Mouse (Mus musculus) retina, postnatal 7 days (tissue): Measurements from ENCODE around the gene Ctdsp2.

Source experiments
- DNase-seq: peaks from one replicate; pipeline ENCODE4 v3.0.0-alpha.2; 2012; ENCODE audit warnings: low read depth, low spot score

The Ctdsp2 gene

DNA sequence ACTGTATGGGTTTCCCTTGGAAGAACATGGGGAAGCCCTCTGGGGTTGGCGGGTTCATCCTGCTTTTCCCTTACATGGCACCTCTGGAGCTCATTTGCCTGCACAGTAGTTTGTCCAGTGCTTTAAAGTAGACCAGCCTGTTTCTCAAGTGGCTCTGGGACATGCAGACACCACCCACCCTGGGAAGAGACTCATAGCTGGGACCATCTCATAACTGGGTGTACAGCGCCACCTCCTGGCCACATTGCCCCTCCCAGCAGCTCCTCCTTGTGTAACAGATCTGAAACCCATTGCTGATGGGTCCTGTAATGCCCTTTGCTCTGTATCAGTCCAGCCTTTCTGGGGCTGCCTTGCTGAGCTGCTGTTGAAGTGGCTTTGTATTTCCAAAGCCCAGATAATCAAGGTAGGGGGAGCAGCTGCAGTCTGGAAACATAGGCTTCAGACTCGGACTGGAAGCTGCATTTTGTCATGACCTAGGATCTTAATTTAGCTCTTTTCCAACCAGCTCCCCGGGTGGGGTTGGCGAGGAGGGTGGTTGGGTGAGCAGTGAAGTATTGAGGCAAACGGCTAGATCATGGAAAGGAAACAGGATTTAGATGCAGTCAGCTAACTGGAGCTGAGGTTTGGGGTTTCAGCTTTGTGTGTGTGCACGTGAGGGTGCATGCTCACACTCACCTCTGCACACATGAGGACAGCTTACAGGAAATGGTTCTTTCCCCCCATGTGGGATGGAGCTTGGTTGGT lies 12.0 kb downstream of the Ctdsp2 start:
- DNase-seq: peak; percentile 78

DNA sequence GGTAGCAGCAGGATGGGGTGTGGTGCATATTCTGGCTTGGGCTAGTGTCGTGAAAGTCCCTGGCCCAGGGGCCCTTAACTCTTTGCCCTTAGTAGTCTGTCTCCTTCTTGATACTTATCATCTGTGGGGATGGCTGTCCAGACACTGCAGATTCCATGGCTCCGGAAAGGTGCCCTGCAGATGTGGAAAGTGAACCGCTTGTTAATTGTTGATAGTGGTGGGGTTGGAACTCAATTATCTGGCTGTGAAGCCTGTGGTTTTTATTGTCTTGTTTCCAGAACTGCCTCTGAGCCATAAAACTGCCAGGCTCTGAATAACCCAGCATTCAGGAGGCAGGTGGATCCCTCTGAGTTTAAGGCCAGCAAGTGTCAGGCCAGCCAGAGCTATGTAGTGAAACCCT lies 13.2 kb downstream of the Ctdsp2 start:
- no peak for DNase-seq

DNA sequence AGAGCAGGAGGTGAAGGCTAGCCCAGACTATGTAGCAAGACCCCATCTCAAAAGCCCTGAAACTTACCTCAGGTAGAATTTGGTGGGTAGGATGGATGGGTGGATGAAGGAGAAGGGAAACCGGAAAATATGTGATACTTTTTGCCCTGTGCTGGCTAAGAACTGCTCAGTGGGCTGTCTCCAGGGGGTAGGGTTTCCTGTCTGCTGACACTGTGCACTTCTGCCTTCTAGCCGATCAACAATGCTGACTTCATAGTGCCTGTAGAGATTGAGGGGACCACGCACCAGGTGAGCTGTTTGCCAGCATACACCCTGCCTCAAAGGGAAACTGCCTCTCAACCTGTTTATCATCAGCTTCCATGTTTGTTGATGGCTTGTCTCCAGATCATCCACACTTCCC lies 15.1 kb downstream of the Ctdsp2 start:
- DNase-seq: no peak

DNA sequence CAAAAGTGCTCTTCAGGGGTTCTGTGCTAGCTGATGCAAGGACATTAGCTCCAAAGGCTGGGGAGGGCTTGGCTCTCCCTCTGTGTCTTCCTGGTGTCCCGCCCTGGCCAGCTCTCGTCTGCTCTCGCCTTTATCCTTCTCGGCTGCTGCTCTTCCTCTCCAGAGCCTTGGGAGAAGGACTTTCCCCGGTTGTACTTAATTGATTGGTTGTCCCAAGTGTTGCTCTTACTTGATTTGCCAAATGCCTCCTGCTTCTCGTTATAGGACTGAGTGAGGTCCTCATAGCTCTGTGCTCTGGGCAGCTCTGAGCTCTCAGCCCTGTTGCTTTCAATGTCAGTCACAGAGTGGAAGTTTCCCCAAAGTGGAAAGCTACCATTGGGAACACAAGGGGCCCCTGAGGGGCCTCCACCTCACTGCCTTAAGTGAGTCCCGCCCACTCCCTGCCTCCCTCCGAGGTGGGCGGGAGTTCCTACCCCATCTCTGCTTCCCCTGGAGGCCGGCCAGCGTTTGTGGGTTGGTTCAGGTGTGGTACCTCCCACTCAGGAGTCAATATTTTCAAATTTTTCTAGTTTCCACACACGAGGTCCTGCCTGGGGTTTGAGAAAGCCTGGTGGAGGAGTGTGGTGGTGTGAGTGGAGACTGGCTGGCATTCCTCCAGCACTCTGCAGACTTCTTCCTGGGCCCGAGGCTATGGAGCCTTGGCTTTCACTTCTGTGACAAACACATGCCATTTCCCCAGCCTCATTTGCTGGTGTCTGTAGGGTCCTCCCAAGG lies 19.0 kb downstream of the Ctdsp2 start:
- no peak for DNase-seq

DNA sequence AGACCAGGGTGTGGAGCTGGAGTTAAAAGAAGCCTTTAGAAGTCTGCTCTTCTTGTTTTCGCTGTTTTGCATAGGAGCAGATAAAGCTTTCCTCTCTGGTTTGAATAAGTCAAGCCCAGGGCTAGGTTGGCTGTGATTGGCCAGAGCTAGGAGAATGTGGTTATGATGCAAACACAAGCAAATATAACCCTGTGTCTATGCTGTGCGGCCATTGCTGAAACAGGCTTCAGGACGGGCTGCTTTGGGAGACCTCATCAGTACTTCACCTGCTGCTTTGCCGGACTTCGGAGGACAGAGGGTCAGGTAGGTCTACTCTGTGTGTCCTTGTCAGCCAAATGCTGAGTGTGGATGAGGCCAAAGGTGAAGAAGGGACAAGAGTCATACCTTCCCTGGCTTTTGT lies 22.0 kb downstream of the Ctdsp2 start, which contains the start of gene Avil:
Gene Avil, plus strand, starts transcription at position 181 of the 400 bp plus-strand sequence.
- DNase-seq: no peak

DNA sequence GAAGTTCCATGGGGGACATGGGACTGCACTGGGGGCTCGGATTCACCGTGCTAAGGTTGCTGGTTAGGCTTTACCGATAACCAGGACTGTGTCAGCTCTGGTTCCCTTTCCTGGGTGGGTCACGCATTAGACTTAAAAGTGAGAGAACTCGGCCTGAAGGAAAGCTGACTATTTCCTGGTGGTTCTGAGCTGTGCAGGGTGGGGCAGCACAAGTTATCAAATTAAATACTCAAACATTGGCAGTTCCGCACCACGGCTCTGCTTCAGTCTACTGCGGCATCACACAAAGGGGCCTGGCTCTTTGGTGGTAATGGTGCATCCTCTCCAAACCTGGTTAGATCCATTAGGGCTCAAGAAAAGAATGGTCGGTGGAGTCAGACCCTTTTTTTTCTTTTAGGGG lies 22.8 kb downstream of the Ctdsp2 start:
- no peak for DNase-seq

DNA sequence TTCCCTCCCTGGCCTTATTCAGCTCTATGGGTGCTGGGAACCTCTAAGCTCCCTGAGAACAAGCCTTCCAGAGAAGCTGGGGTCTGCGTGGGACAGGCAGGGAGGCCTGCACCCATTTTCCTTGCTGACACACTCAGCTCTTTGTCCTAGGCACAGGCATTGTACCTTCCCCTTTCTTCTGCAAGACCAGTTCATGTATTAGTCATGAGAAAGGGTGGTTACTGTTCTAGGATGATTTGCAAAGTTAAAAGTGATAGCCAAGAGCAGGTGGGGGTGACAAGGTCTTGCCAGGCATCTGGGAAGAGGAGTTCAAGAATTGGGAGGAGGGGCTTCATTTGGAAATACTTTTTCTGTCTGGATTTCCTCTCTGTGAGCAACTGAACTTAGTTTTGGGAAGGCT lies 23.5 kb downstream of the Ctdsp2 start:
- no peak for DNase-seq

DNA sequence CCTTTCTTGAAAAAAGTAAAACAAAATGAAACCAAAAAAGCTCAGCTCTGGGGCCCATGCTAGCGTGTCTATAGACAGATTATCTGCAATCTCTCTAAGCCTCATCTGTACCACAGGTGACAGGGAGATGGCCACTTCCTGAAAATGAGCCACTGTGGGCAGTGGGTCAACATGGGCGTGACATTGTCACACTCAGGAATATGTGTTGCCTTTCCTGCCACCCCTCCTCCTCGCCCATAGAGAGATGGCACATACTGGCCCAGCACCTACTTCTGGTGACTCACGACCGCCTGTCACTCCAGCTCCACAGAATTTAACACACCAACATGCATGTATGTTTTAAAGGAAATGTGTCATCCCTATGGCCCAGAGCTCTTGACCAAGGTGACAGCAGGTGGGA lies 24.2 kb downstream of the Ctdsp2 start:
- DNase-seq: no peak

DNA sequence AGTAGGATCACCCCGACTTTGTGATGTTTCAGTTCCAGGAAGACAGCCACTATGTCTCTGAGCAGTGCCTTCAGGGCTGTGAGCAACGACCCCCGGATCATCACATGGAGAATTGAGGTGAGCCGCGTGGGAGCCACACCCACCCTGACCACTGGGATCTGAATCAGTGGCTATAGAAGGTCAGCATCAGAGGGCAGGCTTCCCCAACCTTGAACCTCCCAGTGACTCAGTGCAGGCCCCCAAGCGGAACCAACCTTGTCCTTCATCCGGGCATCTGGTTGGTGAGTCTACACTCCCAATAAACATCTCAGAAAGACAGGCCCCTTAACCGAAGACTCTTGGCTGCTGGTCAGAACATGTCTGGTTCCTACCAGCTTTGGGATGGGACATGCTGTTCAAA lies 24.8 kb downstream of the Ctdsp2 start:
- no peak for DNase-seq

DNA sequence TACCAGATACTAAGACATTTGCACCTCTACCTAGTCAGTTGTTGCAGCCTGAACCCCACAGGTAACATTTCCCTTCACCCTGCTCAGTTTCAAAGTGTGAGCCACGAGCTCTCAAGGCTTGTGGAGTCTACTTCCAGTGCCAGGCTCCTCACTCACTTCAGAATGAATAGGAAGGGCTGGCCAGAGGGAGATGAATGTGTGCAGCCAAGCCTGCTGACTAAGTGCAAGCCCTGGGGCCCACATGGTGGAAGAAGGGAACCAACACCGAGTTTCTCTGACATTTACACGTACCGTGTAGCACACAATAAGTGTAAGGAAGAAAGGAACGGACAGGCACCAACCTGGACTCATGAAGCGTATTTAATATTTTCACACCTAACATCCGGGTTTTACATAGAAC lies 25.3 kb downstream of the Ctdsp2 start:
- no peak for DNase-seq

DNA sequence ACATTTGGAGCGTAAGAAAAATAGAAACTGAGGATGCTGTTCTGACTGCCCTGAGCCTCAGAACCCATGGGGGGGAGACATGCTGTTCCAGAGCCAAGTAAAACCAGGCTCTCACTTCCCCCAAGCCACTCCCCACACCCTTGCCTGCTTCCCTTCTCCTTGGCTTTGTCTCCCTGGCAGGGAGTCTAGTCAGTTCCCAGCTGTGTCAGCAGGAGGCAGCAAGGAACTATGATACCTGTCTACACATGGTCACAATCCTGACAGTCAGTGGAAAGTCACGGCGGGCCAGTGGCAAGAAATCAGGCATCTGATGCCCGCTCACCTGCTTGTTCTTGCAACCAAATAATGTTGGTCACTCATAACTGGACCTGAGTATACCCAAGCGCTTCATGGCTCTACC lies 38.0 kb downstream of the Ctdsp2 start:
- DNase-seq: no peak

DNA sequence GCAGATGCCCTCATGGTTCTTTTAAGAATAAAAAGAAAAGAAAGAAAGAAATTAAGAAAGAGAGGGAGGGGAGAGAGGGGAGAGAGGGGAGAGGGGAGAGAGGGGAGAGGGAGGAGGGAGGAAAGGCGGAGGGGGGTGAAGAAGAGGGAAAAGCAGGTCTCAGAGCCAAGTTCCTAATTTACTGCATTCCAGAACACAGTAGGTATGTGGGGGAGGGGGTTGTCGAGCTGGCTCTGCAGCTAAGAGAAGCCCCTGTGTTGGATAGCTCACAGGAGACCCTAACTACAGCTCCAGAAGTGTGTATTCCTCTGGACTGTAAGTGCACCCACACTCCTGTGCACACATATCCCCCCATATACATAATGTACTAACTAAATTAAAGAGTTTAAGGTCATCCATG lies 38.6 kb downstream of the Ctdsp2 start:
- no peak for DNase-seq

DNA sequence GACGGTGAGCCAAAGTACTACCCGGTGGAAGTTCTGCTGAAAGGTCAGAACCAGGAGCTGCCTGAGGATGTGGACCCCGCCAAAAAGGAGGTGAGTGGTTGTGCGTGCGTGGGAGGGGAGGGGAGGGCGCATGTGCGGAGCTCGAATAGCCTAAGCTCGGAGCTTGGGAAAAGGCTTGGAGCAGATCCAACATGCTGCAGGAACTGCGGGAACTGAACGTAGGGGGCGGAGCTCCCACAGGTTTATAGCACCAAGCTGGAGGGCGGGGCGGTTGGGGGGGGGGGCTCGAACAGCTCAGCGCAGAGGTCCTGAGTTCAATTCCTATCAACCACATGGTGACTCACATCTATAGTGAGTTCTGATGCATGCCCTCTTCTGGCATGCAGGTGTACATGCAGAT lies 39.9 kb downstream of the Ctdsp2 start:
- no peak for DNase-seq

DNA sequence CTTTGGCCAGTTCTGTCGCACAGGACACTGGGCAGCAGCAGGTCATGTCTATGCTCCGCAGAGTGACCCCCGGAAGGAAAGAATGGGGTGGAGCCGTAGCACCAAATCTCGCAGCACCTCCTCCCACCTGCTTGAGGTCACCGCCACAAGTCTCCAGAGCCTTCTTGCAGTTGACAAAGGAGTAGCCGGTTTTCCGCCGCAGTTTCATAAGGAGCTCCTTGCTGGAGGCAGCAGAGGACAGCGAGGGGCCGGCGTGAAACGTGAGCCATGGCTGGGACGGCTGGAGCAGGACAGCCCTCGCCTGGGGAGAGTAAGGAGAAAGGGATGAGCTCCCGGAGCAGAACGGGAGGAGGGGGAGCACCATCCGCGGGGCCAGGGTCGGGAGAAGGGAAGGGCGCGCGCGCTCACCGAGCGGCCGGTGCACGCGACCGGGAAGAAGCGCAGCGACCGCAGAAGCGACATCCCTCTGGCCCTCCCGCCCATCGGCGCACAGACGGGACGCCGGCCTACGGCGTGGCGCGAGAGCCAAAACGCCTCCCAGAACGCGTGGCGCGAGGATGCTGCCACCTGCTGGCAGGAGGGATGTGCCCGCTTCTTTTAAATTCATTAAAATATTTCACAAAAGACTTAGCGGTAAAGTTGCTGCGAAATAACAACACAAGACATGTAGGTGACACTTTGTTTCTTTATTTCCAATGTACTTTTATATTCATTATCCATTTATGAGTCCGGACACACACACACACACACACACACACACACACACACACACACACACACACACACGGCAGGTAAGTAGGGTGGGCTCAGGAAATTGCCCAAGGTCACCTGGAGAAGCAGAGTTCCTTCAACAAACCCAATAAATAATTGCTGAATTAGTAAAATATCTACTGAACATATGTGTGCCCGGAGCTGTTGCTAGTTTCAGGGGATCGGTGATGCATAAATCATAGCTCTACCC lies 52.1 kb downstream of the Ctdsp2 start, which contains the start of gene Tsfm:
Gene Tsfm, minus strand, starts transcription at position 505 of the 961 bp plus-strand sequence.
- DNase-seq: peak; percentile 88

DNA sequence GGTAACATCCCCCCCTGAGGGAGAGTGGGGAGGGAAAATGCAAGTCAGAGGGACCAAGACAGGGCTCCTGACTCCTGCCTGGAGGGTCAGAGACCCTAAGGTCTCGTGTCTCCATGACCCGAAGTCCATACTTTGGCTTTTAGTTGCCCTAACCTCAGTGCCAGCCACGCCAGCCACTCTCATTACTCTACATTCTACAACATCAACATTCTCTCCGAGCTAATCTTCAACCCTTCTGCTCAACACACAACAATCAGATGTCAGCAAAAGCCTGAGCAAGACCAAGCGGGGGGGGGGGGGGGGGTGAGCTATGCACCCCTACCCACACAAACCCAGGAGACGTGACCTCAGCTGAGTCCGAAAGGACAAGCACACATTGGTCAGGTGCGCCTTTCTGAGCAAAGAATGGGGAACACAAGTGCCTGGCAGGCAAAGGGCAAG lies 54.8 kb downstream of the Ctdsp2 start:
- DNase-seq: no peak

DNA sequence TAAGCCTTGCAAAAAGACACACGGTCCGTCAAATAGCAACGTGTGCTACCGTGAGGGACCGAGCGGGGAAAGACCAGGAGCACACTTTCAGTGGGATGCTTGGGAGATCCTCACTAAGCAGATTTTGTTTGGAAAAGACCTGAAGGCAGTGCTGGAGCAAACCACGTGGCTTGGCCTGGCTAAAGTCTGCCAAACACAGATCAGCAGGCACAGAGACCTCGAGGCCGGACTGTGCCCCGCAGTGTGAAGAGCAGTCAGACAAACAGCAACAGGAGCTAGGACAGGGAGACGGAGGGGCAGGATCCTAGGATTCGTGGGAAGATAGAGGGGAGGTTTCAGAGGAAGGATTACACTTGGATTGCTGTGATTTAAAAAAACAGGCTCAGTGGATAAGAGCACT lies 57.8 kb downstream of the Ctdsp2 start:
- no peak for DNase-seq

DNA sequence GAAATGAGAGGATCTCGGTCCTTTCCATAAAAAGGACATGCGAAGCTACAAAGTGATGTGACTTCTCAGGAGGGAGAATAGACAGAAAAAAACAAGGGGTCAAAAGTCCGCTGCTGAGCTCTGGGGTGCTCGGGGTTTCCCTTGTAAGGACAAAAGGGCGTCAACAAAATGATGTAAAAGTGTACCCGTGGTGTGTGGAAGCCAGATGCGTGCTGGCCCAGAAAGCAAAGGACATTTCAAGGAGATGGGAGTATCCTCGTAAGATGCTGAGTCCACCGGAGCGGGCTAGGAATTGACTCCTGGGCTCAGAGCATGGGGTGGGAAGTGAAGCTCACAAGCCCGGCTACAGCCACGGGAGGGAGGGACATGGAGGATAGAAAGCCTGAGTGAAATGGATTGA lies 59.1 kb downstream of the Ctdsp2 start:
- no peak for DNase-seq

DNA sequence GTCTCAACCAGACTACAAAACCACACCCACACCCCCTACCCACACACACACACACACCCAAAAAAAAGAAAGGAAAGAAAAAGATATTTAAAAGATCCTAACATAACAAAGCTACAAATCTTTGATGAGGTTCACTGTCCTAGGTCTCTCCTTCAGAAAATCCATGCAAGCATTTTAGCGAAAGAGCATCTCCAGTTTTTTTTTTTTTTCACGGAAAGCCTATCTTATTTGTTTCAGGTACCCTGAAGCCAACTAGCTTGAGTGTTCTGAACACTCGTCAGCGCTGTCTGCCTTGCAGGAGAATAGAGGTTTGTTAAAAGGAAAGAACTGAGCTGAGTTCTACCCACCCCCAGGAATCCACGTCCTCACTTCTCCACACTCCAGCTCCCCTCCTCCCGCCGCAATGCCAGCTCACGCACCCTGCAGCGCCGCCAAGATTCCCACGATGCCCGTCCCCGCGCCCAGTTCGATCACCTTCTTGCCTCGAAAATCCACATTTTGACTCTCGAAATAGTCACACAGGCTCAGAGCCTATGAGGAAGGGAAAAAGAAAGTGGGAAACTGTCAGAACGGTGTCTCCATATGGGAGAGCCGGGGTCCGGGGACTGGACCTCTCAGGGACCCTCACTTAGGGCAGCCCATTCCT lies 62.2 kb downstream of the Ctdsp2 start:
- DNase-seq: no peak

DNA sequence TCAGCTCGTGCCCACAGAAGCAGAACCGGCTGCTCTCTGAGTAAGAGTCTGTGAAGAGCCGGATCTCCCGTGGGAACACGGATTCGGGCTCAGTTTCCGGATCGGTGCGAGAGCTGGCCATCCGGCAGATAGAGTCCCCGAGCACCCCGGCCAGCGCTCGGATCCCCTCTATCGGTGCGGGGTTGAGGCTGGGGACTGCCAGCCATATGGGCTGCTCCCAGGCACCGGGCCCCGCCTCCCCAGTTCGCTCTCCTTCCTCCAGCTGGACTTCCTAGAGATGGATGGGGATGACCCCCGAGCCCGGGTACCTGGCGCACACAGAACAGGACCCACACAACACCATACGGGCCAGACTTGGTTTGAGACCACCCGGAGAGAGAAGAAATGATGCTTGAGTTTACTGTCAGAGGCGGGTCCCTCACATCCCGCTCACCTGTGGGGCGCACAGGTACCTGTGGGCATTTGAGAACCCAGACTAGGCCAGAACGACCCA lies 62.8 kb downstream of the Ctdsp2 start, which contains the start of the genes Mettl1 and Eef1akmt3:
Gene Mettl1, plus strand, starts transcription at position 141 of the 493 bp plus-strand sequence.
Gene Eef1akmt3, minus strand, starts transcription at position 240 of the 493 bp plus-strand sequence.
- no peak for DNase-seq

DNA sequence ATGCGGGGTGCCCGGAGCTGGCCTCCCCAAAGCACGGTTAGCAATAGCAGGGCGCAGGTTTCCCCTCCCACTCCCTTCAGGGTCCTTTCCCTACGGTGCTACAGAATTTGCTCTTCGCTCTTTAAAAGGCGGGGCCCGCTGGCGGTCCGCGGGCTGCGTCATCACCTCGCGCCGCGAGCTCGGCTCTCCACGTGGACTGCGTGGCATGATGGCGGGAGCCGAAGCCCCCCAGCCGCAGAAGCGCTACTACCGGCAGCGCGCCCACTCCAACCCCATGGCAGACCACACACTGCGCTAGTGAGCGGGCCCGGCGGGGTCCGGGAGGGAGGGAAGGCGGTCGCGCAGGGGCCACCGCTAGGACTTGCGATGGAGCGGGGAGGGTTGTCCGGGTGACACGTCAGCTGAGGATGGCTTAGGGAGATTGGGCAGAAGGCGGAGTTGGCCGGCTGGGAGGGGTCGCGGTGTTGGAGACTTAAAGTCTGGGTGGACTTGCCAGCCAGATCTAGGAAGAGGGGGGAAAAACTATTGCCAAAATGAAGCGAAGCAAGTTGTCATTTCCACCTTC lies 63.3 kb downstream of the Ctdsp2 start:
- DNase-seq: peak; percentile 84
